Mouse (Mus musculus): ENCODE measurements around the gene Canx. TPM values are rescaled to one million over a fixed set of nuclear protein-coding genes. Genes with fewer than 3 reads are reported as not detected.

Canx gene
- polyA plus RNA-seq, 1 experiment from 2014 or later, result 308 TPM

- no peaks in the 10 kb centered on the region for H3K9me3 ChIP-seq (replicated peaks)
- H3K4me3 ChIP-seq, result peak overlapping the region; percentile 40
- peaks cover 3% of the 10 kb centered on the region for H3K4me1 ChIP-seq
- H3K27me3 ChIP-seq, result peaks cover 29% of the 10 kb centered on the region
- peak overlapping the region; percentile 96 for H3K4me2 ChIP-seq (replicated peaks)
- H3K27ac ChIP-seq, result no peak overlapping the region
- no peaks in the 10 kb centered on the region for H3K36me3 ChIP-seq
- H3K9ac ChIP-seq, result peak overlapping the region; percentile 61
- peak; percentile 64 for ATAC-seq (ENCODE audit: low FRiP score)
- WGBS, result 3% methylated on average over 74 of the region's 74 CpGs
These were observed 33.7 kb upstream of the Canx start for GRCm38 (mm10) chr11:50358950-50359861.

GRCm38 (mm10) chr11:50355395-50355794 lies 29.9 kb upstream of the Canx start:
- 86% methylated on average over 1 of the region's 1 CpGs for WGBS
- ATAC-seq (ENCODE audit: low FRiP score), result no peak

GRCm38 (mm10) chr11:50354851-50355250 lies 29.4 kb upstream of the Canx start:
- H3K4me2 ChIP-seq (replicated peaks), result no peak overlapping the region
- no peak for ATAC-seq (ENCODE audit: low FRiP score)
- H3K27me3 ChIP-seq, result peaks cover 23% of the 10 kb centered on the region
- peaks cover 3% of the 10 kb centered on the region for H3K4me1 ChIP-seq
- no peak overlapping the region for H3K9ac ChIP-seq
- no peak overlapping the region for H3K4me3 ChIP-seq
- H3K36me3 ChIP-seq, result no peaks in the 10 kb centered on the region
- WGBS, result 61% methylated on average over 3 of the region's 3 CpGs
- no peak overlapping the region for H3K27ac ChIP-seq
- H3K9me3 ChIP-seq (replicated peaks), result no peaks in the 10 kb centered on the region

More at GRCm38 (mm10) chr11:50355395-50355794, 29.9 kb upstream of the Canx start:
- H3K4me3 ChIP-seq, result no peak overlapping the region
- no peaks in the 10 kb centered on the region for H3K36me3 ChIP-seq
- H3K4me2 ChIP-seq (replicated peaks), result no peak overlapping the region
- peaks cover 24% of the 10 kb centered on the region for H3K27me3 ChIP-seq
- no peak overlapping the region for H3K9ac ChIP-seq
- H3K9me3 ChIP-seq (replicated peaks), result no peaks in the 10 kb centered on the region
- peaks cover 3% of the 10 kb centered on the region for H3K4me1 ChIP-seq
- H3K27ac ChIP-seq, result no peak overlapping the region

GRCm38 (mm10) chr11:50354162-50354561 lies 28.7 kb upstream of the Canx start, which contains the start of gene Cby3:
Gene Cby3 (plus strand): TSS chr11:50354462.
- H3K27me3 ChIP-seq, result peaks cover 18% of the 10 kb centered on the region
- H3K9me3 ChIP-seq (replicated peaks), result no peaks in the 10 kb centered on the region
- peaks cover 3% of the 10 kb centered on the region for H3K4me1 ChIP-seq
- no peak within 1 kb of the TSS for H3K4me2 ChIP-seq (replicated peaks)
- no peak within 1 kb of the TSS for H3K4me3 ChIP-seq
- H3K36me3 ChIP-seq, result no peaks in the 10 kb centered on the region
- no peak for ATAC-seq (ENCODE audit: low FRiP score)
- no peak within 1 kb of the TSS for H3K27ac ChIP-seq
- no peak within 1 kb of the TSS for H3K9ac ChIP-seq

GRCm38 (mm10) chr11:50352177-50352576 lies 26.7 kb upstream of the Canx start:
- Histone ChIP-seq H3K27ac (no peak overlapping the region), H3K4me3 (no peak overlapping the region), H3K36me3 (no peaks in the 10 kb centered on the region), H3K27me3 (no peaks in the 10 kb centered on the region), H3K9ac (no peak overlapping the region), H3K4me2 (replicated peaks) (no peak overlapping the region), H3K9me3 (replicated peaks) (no peaks in the 10 kb centered on the region), H3K4me1 (no peaks in the 10 kb centered on the region)
- WGBS, result 90% methylated on average over 2 of the region's 2 CpGs
- ATAC-seq (ENCODE audit: low FRiP score), result no peak

- no peak for ATAC-seq (ENCODE audit: low FRiP score)
- no peaks in the 10 kb centered on the region for H3K27me3 ChIP-seq
- no peak overlapping the region for H3K4me3 ChIP-seq
- H3K4me2 ChIP-seq (replicated peaks), result no peak overlapping the region
- 87% methylated on average over 9 of the region's 9 CpGs for WGBS
- no peaks in the 10 kb centered on the region for H3K36me3 ChIP-seq
- no peak overlapping the region for H3K9ac ChIP-seq
- no peaks in the 10 kb centered on the region for H3K4me1 ChIP-seq
- no peak overlapping the region for H3K27ac ChIP-seq
- H3K9me3 ChIP-seq (replicated peaks), result no peaks in the 10 kb centered on the region
These were observed 21.0 kb upstream of the Canx start for GRCm38 (mm10) chr11:50346256-50347032.

- H3K27me3 ChIP-seq, result no peaks in the 10 kb centered on the region
- no peak for ATAC-seq (ENCODE audit: low FRiP score)
These were observed 20.0 kb upstream of the Canx start for GRCm38 (mm10) chr11:50345486-50345885.

GRCm38 (mm10) chr11:50336891-50337290 lies 11.4 kb upstream of the Canx start:
- no peaks in the 10 kb centered on the region for H3K9me3 ChIP-seq (replicated peaks)
- H3K9ac ChIP-seq, result no peak overlapping the region
- H3K4me1 ChIP-seq, result no peaks in the 10 kb centered on the region
- no peak overlapping the region for H3K4me3 ChIP-seq
- no peak for ATAC-seq (ENCODE audit: low FRiP score)
- 72% methylated on average over 4 of the region's 4 CpGs for WGBS
- H3K27ac ChIP-seq, result no peak overlapping the region
- no peaks in the 10 kb centered on the region for H3K27me3 ChIP-seq
- no peaks in the 10 kb centered on the region for H3K36me3 ChIP-seq
- H3K4me2 ChIP-seq (replicated peaks), result no peak overlapping the region

More at GRCm38 (mm10) chr11:50345486-50345885, 20.0 kb upstream of the Canx start:
- no peak overlapping the region for H3K9ac ChIP-seq
- 84% methylated on average over 4 of the region's 4 CpGs for WGBS
- no peaks in the 10 kb centered on the region for H3K36me3 ChIP-seq
- H3K4me3 ChIP-seq, result no peak overlapping the region
- no peaks in the 10 kb centered on the region for H3K4me1 ChIP-seq
- H3K9me3 ChIP-seq (replicated peaks), result no peaks in the 10 kb centered on the region
- no peak overlapping the region for H3K27ac ChIP-seq
- no peak overlapping the region for H3K4me2 ChIP-seq (replicated peaks)

GRCm38 (mm10) chr11:50336126-50336525 lies 10.7 kb upstream of the Canx start:
- no peak overlapping the region for H3K4me2 ChIP-seq (replicated peaks)
- no peak for ATAC-seq (ENCODE audit: low FRiP score)
- 64% methylated on average over 1 of the region's 1 CpGs for WGBS

GRCm38 (mm10) chr11:50333181-50333580 lies 7.7 kb upstream of the Canx start:
- ATAC-seq (ENCODE audit: low FRiP score), result no peak
- H3K27me3 ChIP-seq, result no peaks in the 10 kb centered on the region
- no peak overlapping the region for H3K27ac ChIP-seq
- WGBS, result 89% methylated on average over 3 of the region's 3 CpGs
- no peak overlapping the region for H3K9ac ChIP-seq
- no peaks in the 10 kb centered on the region for H3K4me1 ChIP-seq
- no peaks in the 10 kb centered on the region for H3K36me3 ChIP-seq
- no peaks in the 10 kb centered on the region for H3K9me3 ChIP-seq (replicated peaks)
- H3K4me2 ChIP-seq (replicated peaks), result no peak overlapping the region
- no peak overlapping the region for H3K4me3 ChIP-seq

More at GRCm38 (mm10) chr11:50336126-50336525, 10.7 kb upstream of the Canx start:
- H3K9me3 ChIP-seq (replicated peaks), result no peaks in the 10 kb centered on the region
- H3K36me3 ChIP-seq, result no peaks in the 10 kb centered on the region
- H3K27ac ChIP-seq, result no peak overlapping the region
- no peaks in the 10 kb centered on the region for H3K27me3 ChIP-seq
- H3K4me3 ChIP-seq, result no peak overlapping the region
- H3K9ac ChIP-seq, result no peak overlapping the region
- no peaks in the 10 kb centered on the region for H3K4me1 ChIP-seq

GRCm38 (mm10) chr11:50329378-50329777 lies 3.9 kb upstream of the Canx start:
- Histone ChIP-seq H3K4me2 (replicated peaks) (no peak overlapping the region), H3K4me1 (peaks cover 8% of the 10 kb centered on the region), H3K27ac (no peak overlapping the region), H3K9me3 (replicated peaks) (no peaks in the 10 kb centered on the region), H3K4me3 (no peak overlapping the region), H3K9ac (no peak overlapping the region), H3K36me3 (no peaks in the 10 kb centered on the region), H3K27me3 (no peaks in the 10 kb centered on the region)
- no peak for ATAC-seq (ENCODE audit: low FRiP score)
- WGBS, result 94% methylated on average over 1 of the region's 1 CpGs

- Histone ChIP-seq H3K27ac (no peak overlapping the region), H3K4me3 (no peak overlapping the region), H3K27me3 (no peaks in the 10 kb centered on the region), H3K4me2 (replicated peaks) (no peak overlapping the region), H3K36me3 (no peaks in the 10 kb centered on the region), H3K4me1 (peaks cover 16% of the 10 kb centered on the region), H3K9me3 (replicated peaks) (no peaks in the 10 kb centered on the region), H3K9ac (no peak overlapping the region)
- WGBS, result 97% methylated on average over 3 of the region's 3 CpGs
- ATAC-seq (ENCODE audit: low FRiP score), result no peak
These were observed 2.7 kb upstream of the Canx start for GRCm38 (mm10) chr11:50328075-50328625.

Measured in hindbrain, embryonic 12.5 days (tissue).